Mouse (Mus musculus): Measurements from ENCODE around the gene Casc3. TPM values are rescaled to one million over a fixed set of nuclear protein-coding genes. Genes with fewer than 3 reads are reported as not detected.

Gene Casc3
- polyA plus RNA-seq, 1 experiment from 2014 or later = 37.2 TPM

DNA sequence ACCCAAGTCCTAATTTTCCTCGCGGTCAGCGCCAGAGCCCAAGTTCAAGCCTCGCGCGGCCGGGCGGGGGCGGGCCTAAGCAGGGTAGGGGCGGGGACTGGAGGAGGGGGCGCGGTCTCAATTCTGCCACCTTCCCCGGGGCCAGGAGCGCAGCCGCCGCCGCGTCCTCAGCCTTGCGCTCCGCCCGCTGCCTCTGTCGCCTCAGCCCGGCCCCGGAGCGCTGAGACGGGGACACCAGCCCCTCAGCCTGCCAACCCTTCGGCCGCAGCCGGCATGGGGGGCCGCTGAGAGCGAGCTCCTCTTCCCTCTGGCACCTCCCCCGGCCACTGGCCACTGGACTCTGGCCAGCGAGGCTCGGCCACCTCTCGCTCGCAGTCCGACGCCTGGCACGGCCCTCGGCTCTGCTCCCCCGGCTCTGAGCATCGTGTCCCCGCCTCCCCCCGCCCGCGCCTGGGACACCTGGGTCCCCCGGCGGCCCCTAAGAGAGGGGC is 32.0 kb downstream of the Casc3 start, which contains the start of gene Rapgefl1:
TSS of gene Rapgefl1 (plus strand) at position 135 of the 491 bp plus-strand sequence.
- H3K36me3 ChIP-seq = peaks cover 33% of the 10 kb centered on the region
- peak within 1 kb of the TSS; percentile 76 for H3K4me3 ChIP-seq
- H3K27me3 ChIP-seq (ENCODE audit: insufficient read depth, poor library complexity, severe bottlenecking) = peaks cover 31% of the 10 kb centered on the region
- H3K27ac ChIP-seq = peak within 1 kb of the TSS; percentile 83
- H3K4me1 ChIP-seq = peaks cover 32% of the 10 kb centered on the region
- DNase-seq (ENCODE audit: low spot score) = peak; percentile 93
- under 1% methylated on average over 45 of the region's 48 CpGs for WGBS
- no peaks in the 10 kb centered on the region for H3K9me3 ChIP-seq

- Histone ChIP-seq H3K4me3 (peak overlapping the region; percentile 76), H3K4me1 (peaks cover 32% of the 10 kb centered on the region), H3K27ac (peak overlapping the region; percentile 83), H3K36me3 (peaks cover 28% of the 10 kb centered on the region), H3K27me3 (ENCODE audit: insufficient read depth, poor library complexity, severe bottlenecking) (peaks cover 31% of the 10 kb centered on the region), H3K9me3 (no peaks in the 10 kb centered on the region)
- no peak for DNase-seq (ENCODE audit: low spot score)
- under 1% methylated on average over 29 of the region's 29 CpGs for WGBS
These were observed 32.6 kb downstream of the Casc3 start for GRCm38 (mm10) chr11:98837231-98837704.

DNA sequence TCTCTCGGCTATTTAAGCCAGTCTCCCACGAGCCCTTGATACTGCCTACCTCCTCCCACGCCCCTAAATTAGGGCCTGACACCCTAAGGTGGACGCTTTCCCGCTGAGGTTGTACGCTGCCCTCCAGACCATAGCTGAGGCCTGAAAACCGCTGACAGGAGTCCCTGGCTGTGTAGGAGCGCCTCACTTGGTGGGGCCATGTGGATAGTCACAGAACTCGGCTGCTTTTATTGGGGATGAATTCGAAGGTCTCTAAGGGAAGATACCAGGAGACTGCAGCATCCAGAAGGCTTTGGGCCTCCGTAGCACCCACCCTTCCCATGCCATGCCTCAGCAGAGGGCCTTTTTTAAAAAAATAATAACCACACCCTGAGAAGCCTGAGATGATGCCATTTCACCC is 33.2 kb downstream of the Casc3 start:
- H3K36me3 ChIP-seq = peaks cover 21% of the 10 kb centered on the region
- H3K27me3 ChIP-seq (ENCODE audit: insufficient read depth, poor library complexity, severe bottlenecking) = peaks cover 31% of the 10 kb centered on the region
- DNase-seq (ENCODE audit: low spot score) = no peak
- H3K27ac ChIP-seq = no peak overlapping the region
- peak overlapping the region; percentile 76; the same call in 1 of the 2 replicates for H3K4me3 ChIP-seq
- WGBS = 45% methylated on average over 11 of the region's 11 CpGs
- peaks cover 32% of the 10 kb centered on the region for H3K4me1 ChIP-seq
- H3K9me3 ChIP-seq = no peaks in the 10 kb centered on the region

- Histone ChIP-seq H3K36me3 (peaks cover 15% of the 10 kb centered on the region), H3K4me3 (no peak overlapping the region), H3K27ac (no peak overlapping the region), H3K4me1 (peaks cover 32% of the 10 kb centered on the region), H3K27me3 (ENCODE audit: insufficient read depth, poor library complexity, severe bottlenecking) (peaks cover 31% of the 10 kb centered on the region), H3K9me3 (no peaks in the 10 kb centered on the region)
- DNase-seq (ENCODE audit: low spot score) = no peak
- WGBS = 77% methylated on average over 9 of the region's 9 CpGs
These were observed 33.8 kb downstream of the Casc3 start for GRCm38 (mm10) chr11:98838512-98838911.

DNA sequence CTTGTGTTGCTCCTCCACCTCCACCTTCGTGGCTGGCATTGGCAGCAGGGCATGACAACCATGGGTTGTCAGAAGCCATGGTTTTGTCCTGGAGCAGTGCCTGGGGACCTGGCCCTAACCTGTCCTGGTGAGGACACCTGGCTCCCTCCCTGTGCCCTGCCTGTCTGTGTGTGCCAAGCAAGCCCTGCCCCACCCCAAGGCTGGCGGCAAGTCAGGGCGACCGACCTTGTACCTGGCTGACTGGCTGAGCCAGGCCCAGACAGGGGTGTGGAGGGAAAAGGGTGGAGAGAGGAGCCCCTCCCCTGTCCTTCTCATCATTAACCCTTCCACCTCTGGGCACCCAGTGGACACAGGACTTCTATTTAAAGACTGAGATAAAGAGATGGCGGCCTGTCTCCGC is 34.7 kb downstream of the Casc3 start:
- Histone ChIP-seq H3K9me3 (no peaks in the 10 kb centered on the region), H3K27ac (no peak overlapping the region), H3K27me3 (ENCODE audit: insufficient read depth, poor library complexity, severe bottlenecking) (peaks cover 31% of the 10 kb centered on the region), H3K36me3 (peaks cover 7% of the 10 kb centered on the region), H3K4me1 (peaks cover 32% of the 10 kb centered on the region), H3K4me3 (peak overlapping the region; percentile 22; the same call in 1 of the 2 replicates)
- WGBS = 33% methylated on average over 6 of the region's 6 CpGs
- no peak for DNase-seq (ENCODE audit: low spot score)

DNA sequence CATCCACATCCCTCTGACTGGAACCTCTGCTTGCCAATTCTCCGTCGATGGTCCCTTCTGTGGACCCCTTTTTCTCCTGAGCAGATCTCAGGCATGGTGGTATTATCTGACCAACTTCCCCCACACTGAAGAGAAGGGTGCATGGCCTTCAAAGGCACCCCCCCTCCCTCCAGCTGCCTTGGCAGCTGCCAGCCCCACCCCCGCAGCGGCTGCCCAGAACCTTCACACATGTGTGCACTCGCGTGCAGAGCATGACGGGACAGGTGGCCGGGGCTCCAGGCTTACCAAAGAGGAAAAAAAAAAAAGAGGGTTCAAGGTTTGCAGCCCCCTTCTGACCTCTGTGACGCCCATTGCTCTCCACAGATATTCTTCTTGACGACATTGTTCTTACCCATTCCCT is 35.2 kb downstream of the Casc3 start:
- 65% methylated on average over 10 of the region's 10 CpGs for WGBS

DNA sequence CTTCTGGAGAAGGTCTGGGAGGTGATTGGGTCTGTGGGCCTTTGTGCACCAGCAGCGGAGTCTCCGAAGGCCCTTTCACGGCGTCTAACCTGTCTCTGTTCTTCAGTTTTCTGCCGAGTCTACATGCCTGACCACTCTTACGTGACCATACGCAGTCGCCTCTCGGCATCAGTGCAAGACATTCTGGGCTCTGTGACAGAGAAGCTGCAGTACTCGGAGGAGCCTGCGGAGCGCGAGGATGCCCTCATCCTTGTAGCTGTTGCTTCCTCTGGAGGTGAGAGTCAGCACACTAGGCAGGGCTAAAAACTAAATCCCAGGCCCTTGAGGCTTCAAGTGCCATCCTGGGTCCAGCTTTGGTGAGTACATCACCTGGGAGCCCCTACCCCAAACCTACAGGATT is 41.3 kb downstream of the Casc3 start:
- peaks cover 34% of the 10 kb centered on the region for H3K27me3 ChIP-seq (ENCODE audit: insufficient read depth, poor library complexity, severe bottlenecking)
- H3K9me3 ChIP-seq = no peaks in the 10 kb centered on the region
- no peak for DNase-seq (ENCODE audit: low spot score)
- peaks cover 31% of the 10 kb centered on the region for H3K4me1 ChIP-seq
- 0 out of 2 replicates have a peak overlapping the region, but pooled peaks have one; percentile 2 for H3K27ac ChIP-seq
- WGBS = 38% methylated on average over 13 of the region's 13 CpGs
- H3K4me3 ChIP-seq = no peak overlapping the region
- no peaks in the 10 kb centered on the region for H3K36me3 ChIP-seq

More for the DNA sequence above, 35.2 kb downstream of the Casc3 start:
- Histone ChIP-seq H3K9me3 (no peaks in the 10 kb centered on the region), H3K27ac (no peak overlapping the region), H3K4me3 (no peak overlapping the region), H3K4me1 (peaks cover 32% of the 10 kb centered on the region), H3K27me3 (ENCODE audit: insufficient read depth, poor library complexity, severe bottlenecking) (peaks cover 31% of the 10 kb centered on the region), H3K36me3 (0 out of 2 replicates have a peak, but pooled peaks cover 2% of the 10 kb centered on the region)
- DNase-seq (ENCODE audit: low spot score) = no peak

DNA sequence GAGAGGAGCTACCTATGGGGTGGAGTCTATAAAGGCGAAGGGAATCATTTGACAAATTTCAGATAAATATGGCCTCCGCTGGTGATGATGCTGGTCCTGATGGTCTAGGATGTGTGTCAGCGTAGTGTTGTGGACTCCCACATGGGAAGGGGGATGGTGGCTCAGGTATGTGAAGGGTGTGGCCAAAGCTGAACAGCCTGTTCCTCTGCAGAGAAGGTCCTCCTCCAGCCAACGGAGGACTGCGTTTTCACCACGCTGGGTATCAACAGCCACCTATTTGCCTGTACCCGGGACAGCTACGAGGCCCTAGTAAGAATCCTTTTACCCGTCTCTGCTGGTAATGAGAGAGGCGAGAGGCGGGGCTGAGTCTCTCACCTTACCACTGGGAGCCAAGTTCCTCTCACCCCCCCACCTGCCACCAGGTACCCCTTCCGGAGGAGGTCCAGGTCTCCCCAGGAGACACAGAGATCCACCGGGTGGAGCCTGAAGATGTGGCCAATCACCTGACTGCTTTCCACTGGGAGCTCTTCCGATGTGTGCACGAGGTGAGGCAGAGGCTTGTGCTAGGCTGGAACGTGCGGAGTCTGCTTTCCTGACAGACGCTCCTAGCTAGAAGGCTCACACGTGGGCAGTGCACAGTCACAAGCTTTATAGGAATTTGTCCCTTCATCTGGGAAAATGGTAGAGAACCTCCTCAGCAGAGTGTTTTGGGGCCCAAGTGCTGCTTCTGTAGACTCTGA is 42.3 kb downstream of the Casc3 start:
- no peaks in the 10 kb centered on the region for H3K36me3 ChIP-seq
- peaks cover 38% of the 10 kb centered on the region for H3K27me3 ChIP-seq (ENCODE audit: insufficient read depth, poor library complexity, severe bottlenecking)
- H3K4me1 ChIP-seq = peaks cover 35% of the 10 kb centered on the region
- no peak overlapping the region for H3K4me3 ChIP-seq
- DNase-seq (ENCODE audit: low spot score) = no peak
- H3K27ac ChIP-seq = no peak overlapping the region
- 47% methylated on average over 19 of the region's 19 CpGs for WGBS
- no peaks in the 10 kb centered on the region for H3K9me3 ChIP-seq

- Histone ChIP-seq H3K4me1 (peaks cover 49% of the 10 kb centered on the region), H3K9me3 (no peaks in the 10 kb centered on the region), H3K4me3 (peak overlapping the region; percentile 39), H3K36me3 (no peaks in the 10 kb centered on the region), H3K27ac (peak overlapping the region; percentile 69), H3K27me3 (ENCODE audit: insufficient read depth, poor library complexity, severe bottlenecking) (peaks cover 38% of the 10 kb centered on the region)
- no peak for DNase-seq (ENCODE audit: low spot score)
- WGBS = 15% methylated on average over 19 of the region's 19 CpGs
These were observed 44.6 kb downstream of the Casc3 start for GRCm38 (mm10) chr11:98849196-98849894.

GRCm38 (mm10) chr11:98850100-98851093 is 45.7 kb downstream of the Casc3 start:
- Histone ChIP-seq H3K36me3 (no peaks in the 10 kb centered on the region), H3K27me3 (ENCODE audit: insufficient read depth, poor library complexity, severe bottlenecking) (peaks cover 38% of the 10 kb centered on the region), H3K4me3 (no peak overlapping the region), H3K9me3 (no peaks in the 10 kb centered on the region), H3K4me1 (peaks cover 49% of the 10 kb centered on the region), H3K27ac (no peak overlapping the region; the same call in 1 of the 2 replicates)
- no peak for DNase-seq (ENCODE audit: low spot score)
- WGBS = 70% methylated on average over 26 of the region's 26 CpGs

DNA sequence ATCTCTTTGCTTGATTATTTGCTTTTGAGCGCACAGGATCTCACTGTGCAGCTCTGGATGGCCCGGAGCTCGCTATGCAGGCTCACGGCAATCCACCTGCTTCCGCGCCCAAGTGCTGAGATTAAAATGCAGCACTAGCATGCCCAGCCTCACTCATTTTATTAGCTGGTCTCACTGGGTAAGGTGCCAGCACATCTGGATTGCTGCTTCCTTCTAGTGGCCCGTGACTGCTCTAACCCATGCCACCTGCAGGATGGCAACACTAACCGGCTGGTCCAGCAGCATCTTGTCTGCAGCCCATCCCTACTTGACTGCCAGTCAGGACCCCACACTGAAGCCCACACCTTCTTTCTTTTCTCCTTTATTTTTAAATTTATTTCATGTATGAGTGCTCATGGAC is 49.4 kb downstream of the Casc3 start:
- 89% methylated on average over 8 of the region's 8 CpGs for WGBS
- H3K4me1 ChIP-seq = peaks cover 40% of the 10 kb centered on the region
- DNase-seq (ENCODE audit: low spot score) = no peak

GRCm38 (mm10) chr11:98854659-98855058 is 50.0 kb downstream of the Casc3 start:
- H3K27me3 ChIP-seq (ENCODE audit: insufficient read depth, poor library complexity, severe bottlenecking) = peaks cover 17% of the 10 kb centered on the region; the same call in 1 of the 2 replicates
- no peaks in the 10 kb centered on the region for H3K36me3 ChIP-seq
- peaks cover 36% of the 10 kb centered on the region for H3K4me1 ChIP-seq
- no peaks in the 10 kb centered on the region for H3K9me3 ChIP-seq
- no peak for DNase-seq (ENCODE audit: low spot score)
- 88% methylated on average over 2 of the region's 2 CpGs for WGBS
- H3K27ac ChIP-seq = no peak overlapping the region
- H3K4me3 ChIP-seq = no peak overlapping the region

More for the DNA sequence above, 49.4 kb downstream of the Casc3 start:
- no peak overlapping the region for H3K27ac ChIP-seq
- no peaks in the 10 kb centered on the region for H3K36me3 ChIP-seq
- no peaks in the 10 kb centered on the region for H3K9me3 ChIP-seq
- peaks cover 22% of the 10 kb centered on the region for H3K27me3 ChIP-seq (ENCODE audit: insufficient read depth, poor library complexity, severe bottlenecking)
- H3K4me3 ChIP-seq = no peak overlapping the region

Measured in heart, embryonic 10.5 days (tissue).